Mouse (Mus musculus) left cerebral cortex, postnatal 14 days (tissue): ENCODE results near the gene Malsu1. TPM values are rescaled to one million over a fixed set of nuclear protein-coding genes. Genes with fewer than 3 reads are reported as not detected.

Experiments
- DNase-seq, 2 experiments: peaks; one replicate each; pipeline ENCODE4 v3.0.0; 2021 to 2022; ENCODE audit warnings: low spot score in 2 of 2, mixed read lengths in 1 of 2
- intact Hi-C: fragments of 180-260 bp; cut with DNase I; formaldehyde crosslinking; loops from one replicate; pipeline ENCODE4 v1.15.1; 2025
- total RNA-seq, 2 experiments: library from RNA; stranded (reverse); gene quantifications; 2 replicates each; pipeline ENCODE4 v1.2.3; 2021

The Malsu1 gene
- total RNA-seq, 2 experiments from 2014 or later, result 25.8 to 26.9 TPM

DNA sequence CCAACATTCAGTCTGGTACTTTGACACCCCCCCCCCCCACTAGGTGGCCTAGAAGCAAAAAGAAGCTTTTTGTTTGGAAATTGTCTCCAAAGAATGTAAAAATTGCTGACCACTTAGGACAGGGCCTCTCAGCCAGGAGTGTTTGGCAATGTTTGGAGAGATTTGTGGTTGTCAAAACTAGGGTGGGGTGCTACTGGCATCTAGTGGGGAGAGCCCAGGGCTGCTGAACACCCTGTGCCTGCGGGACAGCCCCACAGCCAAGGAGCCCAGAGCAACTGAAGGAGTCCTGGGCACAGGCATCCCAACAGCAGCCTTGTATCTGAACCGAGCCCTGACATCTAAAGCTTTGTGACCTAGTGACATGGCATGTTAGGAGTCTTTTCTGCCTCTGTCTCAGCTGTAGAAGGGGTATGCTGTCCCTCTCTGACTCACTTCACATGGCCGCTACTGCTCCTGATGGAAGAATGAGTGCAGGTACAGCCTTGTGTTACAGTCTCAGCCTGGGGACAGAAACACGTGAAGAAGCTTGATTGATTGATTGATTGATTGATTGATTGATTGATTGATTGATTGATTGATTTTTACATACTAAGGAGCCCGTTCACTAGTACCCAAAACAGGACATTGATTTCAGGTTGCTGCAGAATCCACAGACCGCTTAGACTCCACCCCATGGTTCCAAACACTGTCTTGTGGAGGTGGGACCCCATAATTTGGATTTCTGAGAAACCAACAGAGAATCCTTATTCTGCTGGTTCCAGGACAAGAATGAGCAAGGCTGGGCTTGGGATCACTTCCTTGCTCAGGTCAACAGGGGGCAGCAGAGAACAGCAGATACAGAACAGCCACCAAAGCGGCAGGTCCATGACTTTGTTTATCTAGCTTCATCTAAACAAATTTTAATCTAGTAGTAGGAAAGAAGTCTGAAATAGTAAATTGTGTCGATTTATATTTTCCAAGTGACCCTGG, 16.3 kb upstream of the Malsu1 start:
- intact Hi-C loops, result loop anchor here (2.0 to 10.0 kb wide), 3 partner anchors 135 to 337 kb away; partner anchors contain the start of gene Stk31
- DNase-seq, result peak; percentile 68 to 79

GRCm38 (mm10) chr6:49068361-49068760, 5.2 kb upstream of the Malsu1 start:
- intact Hi-C loops, result no loop called here
- DNase-seq, result no peak

DNA sequence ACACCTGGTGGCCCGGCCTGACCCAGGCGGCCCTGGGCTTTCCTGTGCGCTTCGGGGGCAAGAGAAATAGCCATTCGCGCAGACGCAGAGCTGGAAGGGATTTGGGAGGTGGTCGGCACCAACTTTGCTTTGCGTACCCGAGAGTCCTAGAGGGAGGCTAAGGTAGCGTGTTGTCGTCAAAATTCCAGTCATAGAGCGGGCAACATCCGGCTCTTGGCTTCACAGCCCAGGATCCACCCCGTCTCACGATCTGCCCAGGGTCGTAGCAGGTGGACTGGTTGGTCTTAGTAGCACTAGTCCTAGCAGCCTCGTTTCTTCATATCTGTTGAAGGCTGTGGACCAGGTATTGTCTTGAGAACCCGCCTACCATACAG, 509 bp downstream of the Malsu1 start:
- intact Hi-C loops, result no loop called here
- DNase-seq, result no peak

DNA sequence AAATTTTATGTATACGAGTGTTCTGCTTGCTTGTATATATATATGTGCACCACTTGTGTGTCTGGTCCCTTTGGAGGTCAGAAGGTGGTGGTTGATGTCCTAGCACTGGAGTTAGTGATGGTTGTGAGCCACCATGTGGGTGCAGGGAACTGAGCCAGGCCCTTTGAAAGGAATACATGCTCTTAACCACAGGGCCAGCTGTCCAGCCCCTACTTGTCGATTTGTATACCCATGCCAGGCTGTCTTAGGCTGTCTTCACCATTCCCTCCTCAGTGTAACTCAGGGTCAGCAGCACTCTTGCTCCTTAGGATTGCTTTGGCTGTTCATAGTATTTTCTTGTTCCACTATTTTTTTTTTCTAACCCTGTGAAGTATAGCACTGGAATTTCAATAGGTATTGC, 4.3 kb downstream of the Malsu1 start:
- DNase-seq, result no peak
- intact Hi-C loops, result no loop called here

DNA sequence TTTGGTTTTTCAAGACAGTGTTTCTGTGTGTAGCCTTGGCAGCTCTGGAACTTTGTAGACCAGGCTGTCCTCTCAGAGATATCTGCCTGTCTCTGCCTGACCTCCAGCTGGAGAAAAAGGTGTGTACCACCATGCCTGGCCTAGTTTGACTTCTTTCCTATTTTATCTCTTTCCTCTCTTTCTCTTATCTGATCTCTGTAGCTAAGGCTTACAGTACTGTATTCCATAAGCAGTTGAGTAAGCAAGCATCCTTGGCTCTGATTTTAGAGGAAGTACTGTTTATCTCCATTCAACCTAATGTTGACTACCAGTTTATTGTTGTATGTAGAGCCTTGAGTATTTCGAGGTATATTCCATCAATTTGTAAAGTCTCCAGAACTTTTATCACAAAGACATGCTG, 5.7 kb downstream of the Malsu1 start:
- intact Hi-C loops, result no loop called here

DNA sequence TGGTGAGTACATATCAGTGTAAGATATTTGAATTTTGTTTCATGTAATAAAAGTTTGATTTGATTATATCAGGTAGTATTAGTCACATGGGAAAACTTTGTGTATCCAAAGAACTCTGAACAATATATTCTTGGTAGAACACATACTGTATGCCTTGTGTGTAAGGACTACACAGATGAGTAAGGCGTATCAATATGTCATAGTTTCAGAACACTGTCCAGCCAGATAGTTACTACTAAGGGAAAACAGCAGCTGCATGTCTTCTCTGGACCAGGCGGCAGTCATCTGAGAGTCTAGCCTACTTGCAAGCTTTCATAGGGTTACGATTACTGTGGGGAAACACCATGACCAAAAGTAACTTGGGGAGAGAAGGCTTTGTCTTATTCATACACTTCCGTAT, 9.4 kb downstream of the Malsu1 start:
- DNase-seq, result no peak
- intact Hi-C loops, result no loop called here

More for the DNA sequence above, 5.7 kb downstream of the Malsu1 start:
- DNase-seq, result no peak

DNA sequence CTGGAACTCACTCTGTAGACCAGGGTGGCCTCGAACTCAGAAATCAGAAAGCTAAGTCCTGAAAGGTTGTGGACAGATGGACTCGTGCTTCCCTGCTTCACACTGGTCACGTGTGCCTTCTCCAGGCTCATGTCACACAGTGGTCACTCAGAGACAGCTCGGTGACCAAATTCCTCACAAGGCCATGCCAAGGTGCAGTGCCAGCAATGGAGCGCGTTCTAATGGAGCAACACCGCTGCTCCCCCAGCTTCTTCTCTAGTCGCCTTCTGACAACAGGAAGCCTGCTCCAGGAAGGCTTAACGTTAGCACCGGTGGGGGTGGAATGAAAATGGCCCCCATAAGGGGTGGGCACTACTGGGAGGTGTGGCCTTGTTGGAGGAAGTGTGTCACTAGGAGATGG, 21.4 kb downstream of the Malsu1 start:
- no peak for DNase-seq
- intact Hi-C loops, result no loop called here

- intact Hi-C loops, result no loop called here
Measured at GRCm38 (mm10) chr6:49096421-49096820, 22.8 kb downstream of the Malsu1 start.

GRCm38 (mm10) chr6:49096933-49097461, 23.4 kb downstream of the Malsu1 start:
- peak; percentile 67 to 72 for DNase-seq
- intact Hi-C loops, result no loop called here

More at GRCm38 (mm10) chr6:49096421-49096820, 22.8 kb downstream of the Malsu1 start:
- DNase-seq, result peak; percentile 21 to 48

DNA sequence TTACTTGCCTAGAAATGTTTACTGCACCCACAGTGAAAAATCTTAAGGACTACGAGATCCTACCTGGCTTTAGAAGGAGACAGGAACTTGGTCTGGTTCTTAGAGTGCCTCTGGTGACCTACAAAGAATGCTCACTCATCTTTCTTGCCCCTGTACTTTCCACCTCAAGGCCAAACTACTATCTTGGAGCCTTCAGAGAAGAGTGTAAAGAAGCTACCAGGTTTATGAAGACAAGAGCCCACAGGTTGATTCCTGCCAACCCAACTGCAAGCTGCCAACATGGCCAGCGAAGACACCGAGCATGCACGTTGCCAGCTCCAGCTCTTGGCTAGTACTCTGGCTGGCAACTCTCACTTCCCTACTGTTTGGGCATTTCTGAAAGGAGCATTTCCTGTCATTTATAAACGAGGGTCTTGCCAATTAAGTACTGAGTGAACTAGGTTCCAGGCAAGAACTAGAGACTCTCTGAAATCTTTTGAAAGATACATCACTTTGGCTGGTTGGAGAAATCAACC, 24.1 kb downstream of the Malsu1 start:
- DNase-seq, result no peak
- intact Hi-C loops, result no loop called here

DNA sequence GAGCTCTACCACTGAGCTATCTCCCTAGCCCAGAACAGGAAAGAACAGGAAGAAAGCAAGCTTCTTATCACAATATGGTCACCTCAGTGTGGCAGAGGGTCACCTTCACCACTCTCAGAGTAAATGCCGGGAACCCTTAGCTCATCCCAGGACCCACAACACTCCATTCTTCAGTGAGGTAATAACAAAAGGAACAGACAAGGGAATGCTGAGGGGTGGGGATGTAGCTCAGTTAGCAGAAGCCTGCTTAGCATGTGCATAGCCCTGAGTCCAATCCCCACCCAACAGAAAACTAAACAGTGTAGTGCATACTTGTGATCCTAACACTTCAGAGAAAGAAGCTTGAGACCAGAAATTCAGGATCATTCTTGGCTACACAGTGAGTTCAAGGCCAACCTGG, 25.5 kb downstream of the Malsu1 start:
- no peak for DNase-seq
- intact Hi-C loops, result no loop called here

DNA sequence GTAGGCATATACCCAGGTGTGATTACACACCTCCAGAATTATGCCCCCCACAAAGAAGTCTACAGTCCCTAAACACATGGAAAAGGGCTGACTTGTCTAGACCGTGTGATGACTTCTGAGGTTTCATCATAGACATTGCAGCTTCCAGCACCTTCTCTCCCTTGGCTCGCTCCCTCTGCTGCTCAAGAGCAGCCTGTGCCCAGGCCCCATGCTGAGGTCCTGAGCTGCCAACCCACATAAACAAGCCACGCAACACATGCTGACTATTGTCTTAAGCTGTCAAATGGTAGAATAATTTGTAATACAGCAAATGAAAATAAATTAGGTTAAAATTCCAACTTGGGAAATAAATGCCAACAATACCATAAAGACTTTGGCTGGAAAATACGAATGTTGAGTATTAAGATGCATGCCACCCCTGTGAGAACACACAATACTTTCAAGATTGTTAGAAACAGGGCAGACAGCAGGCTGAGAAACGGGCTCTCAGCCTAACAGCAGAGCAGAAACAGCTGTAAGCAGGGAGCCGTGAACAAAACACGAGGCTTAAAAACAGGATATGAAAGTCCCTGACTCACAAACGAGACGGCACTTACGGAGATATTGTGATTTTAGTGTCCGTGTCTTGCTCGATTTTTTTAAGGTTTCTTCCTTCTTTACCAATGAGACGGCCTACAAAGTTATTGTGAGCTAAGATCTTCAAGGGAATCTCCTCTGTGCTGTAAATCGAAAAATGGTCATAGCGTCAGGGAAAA, 33.3 kb downstream of the Malsu1 start:
- intact Hi-C loops, result no loop called here
- DNase-seq, result no peak

- no peak for DNase-seq
- intact Hi-C loops, result no loop called here
Measured at GRCm38 (mm10) chr6:49109196-49109595, 35.6 kb downstream of the Malsu1 start.

- intact Hi-C loops, result no loop called here
- no peak for DNase-seq
Measured at GRCm38 (mm10) chr6:49113895-49114294, 40.3 kb downstream of the Malsu1 start.

DNA sequence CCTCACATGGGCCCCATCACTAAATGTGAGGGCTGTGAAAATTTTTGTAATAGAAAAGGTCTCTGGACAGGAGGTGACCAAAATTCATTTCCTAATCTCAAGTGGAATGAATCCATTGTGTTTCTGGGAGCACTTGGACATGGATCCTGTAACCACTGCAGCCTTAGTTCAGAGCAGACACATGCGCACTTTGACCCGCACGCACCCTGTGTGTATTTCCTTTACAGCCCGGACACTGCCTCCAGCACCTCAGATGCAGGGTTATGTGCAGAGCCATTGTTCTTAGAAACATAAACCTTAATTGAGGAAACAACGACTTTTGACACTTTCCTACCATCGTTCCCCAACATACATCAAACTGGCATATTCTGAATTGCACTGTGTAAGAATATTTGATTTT, 40.9 kb downstream of the Malsu1 start:
- intact Hi-C loops, result no loop called here

DNA sequence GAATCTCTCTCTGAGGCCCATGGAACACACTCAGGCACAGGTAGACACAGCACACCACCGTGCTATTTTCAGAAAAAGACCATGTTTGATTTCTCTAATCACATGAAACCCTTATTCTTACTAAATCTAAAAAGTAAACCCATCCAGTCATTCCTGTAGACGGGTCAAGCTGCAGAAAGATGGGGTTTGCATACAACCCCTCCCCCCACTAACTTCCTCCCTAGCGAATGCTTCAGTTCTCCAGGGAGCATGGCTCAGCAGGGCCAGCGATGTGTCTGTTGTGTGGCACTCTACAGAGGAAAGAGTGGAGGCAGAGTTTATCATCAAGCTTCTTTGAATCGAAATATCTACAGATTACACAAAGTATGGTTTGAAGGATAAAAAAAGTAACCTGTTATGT, 42.0 kb downstream of the Malsu1 start:
- intact Hi-C loops, result no loop called here
- DNase-seq, result no peak

More for the DNA sequence above, 40.9 kb downstream of the Malsu1 start:
- DNase-seq, result no peak

DNA sequence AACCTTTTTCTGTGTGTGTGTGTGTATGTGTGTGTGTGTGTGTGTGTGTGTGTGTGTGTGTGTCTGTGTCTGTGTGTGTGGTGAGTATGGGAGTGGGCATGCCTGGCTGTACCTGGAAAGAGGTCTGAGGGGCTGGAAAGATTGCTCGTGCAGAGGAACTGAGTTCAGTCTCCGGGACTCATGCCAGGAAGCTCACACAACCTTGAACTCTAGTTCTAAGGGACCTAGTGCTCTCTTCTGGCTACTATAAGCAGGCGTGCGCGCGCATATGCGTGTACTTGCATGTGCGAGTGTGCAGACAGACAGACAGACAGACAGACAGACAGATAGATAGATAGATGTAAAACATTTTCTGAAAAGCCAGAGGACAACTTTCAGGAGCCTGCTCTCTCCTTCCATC, 42.6 kb downstream of the Malsu1 start:
- intact Hi-C loops, result no loop called here
- no peak for DNase-seq

DNA sequence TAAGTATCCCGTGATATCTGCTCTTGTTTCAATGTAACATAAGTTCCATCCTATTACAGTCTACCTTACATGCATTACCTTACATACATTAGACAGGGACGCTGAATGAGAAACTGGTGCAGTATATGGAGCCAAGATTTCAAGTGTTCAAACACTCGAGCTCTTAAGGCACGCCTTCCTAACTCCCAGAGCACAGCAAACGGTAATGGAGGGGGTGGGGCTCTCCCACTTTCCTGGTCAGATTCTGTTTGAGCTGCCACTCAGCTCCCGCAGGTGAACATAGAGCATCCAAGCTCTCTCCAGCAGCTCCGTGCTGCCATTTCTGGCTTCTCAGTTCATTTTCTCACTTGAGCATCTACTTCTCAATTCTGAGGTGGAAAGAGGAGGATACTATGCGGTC, 44.9 kb downstream of the Malsu1 start:
- no peak for DNase-seq
- intact Hi-C loops, result no loop called here

GRCm38 (mm10) chr6:49119462-49120135, 46.0 kb downstream of the Malsu1 start:
- peak in 1 of 2 experiments; percentile 3 for DNase-seq
- intact Hi-C loops, result no loop called here
